Mouse (Mus musculus) adrenal gland, postnatal 10 days (tissue): Measurements from ENCODE around the gene Rpl13. TPM values are rescaled to one million over a fixed set of nuclear protein-coding genes. Genes with fewer than 3 reads are reported as not detected.

ENCODE experiments used
- microRNA-seq: library from miRNA; unstranded; fragments of <30 nt; microRNA quantifications from one replicate; pipeline ENCODE4 v1.2.0, GENCODE M21; 2021
- total RNA-seq, 2 experiments: library from RNA; stranded (reverse); gene quantifications; 2 replicates each; pipeline ENCODE4 v1.2.3; 2021

The Rpl13 gene
- total RNA-seq, 2 experiments from 2014 or later = 682 to 692 TPM

Small RNAs within 50 kb of the gene (microRNA-seq; reads per million reads assigned to microRNA genes)
- gene Mir7079 (1.4 reads per million), gene Mir7080 (1.4 reads per million)

Other genes with a start within 250 kb of the Rpl13 start
- gene Ankrd11, start 60.1 kb upstream of the Rpl13 start, total RNA-seq = 100 to 1,000 TPM in 1 of 2 experiments, 10 to 100 TPM in 1; 73.9 to 103 TPM
- gene Spg7, start 39.4 kb upstream of the Rpl13 start, total RNA-seq = 10 to 100 TPM; 64.9 to 82.8 TPM
- gene Cpne7, start 15.0 kb downstream of the Rpl13 start, total RNA-seq = 1 to 10 TPM; 4.9 to 5.1 TPM
- 10 to 100 TPM in 1 of 2 experiments, 1 to 10 TPM in 1; 9.0 to 10.3 TPM for gene Sult5a1, start 56.0 kb downstream of the Rpl13 start, total RNA-seq
- gene Dpep1, start 83.9 kb downstream of the Rpl13 start, total RNA-seq = 10 to 100 TPM; 19.1 to 33.3 TPM
- 10 to 100 TPM; 76.0 to 81.4 TPM for gene Chmp1a, start 110.4 kb downstream of the Rpl13 start, total RNA-seq
- 1 to 10 TPM; 1.9 to 3.4 TPM for gene Spata33, start 110.5 kb downstream of the Rpl13 start, total RNA-seq
- gene Cdk10, start 122.5 kb downstream of the Rpl13 start, total RNA-seq = 10 to 100 TPM; 43.6 to 56.7 TPM
- 10 to 100 TPM in 1 of 2 experiments, 1 to 10 TPM in 1; 9.5 to 16.7 TPM for gene Spata2l, start 133.9 kb downstream of the Rpl13 start, total RNA-seq
- gene Zfp276, start 151.8 kb downstream of the Rpl13 start, total RNA-seq = 10 to 100 TPM; 17.0 to 21.3 TPM
- gene Vps9d1, start 152.0 kb downstream of the Rpl13 start, total RNA-seq = 10 to 100 TPM; 23.1 to 26.7 TPM
- gene Fanca, start 216.2 kb downstream of the Rpl13 start, total RNA-seq = 10 to 100 TPM in 1 of 2 experiments, 1 to 10 TPM in 1; 7.7 to 10.6 TPM
- 1 to 10 TPM; 2.0 to 2.5 TPM for gene Spire2, start 230.4 kb downstream of the Rpl13 start, total RNA-seq